Mouse (Mus musculus) limb, embryonic 14.5 days (tissue): ENCODE measurements around the gene 4930447C04Rik. TPM values are rescaled to one million over a fixed set of nuclear protein-coding genes. Genes with fewer than 3 reads are reported as not detected.

Source experiments
- ATAC-seq: fragments of 200-750 bp; cut with Nextera tagmentation; 2 replicates; pipeline ENCODE4 v1.8.0; 2017; ENCODE audit warnings: low read depth, moderate number of reproducible peaks, moderate TSS enrichment; ENCODE audit not compliant: low FRiP score
- DNase-seq: peaks from one replicate; pipeline ENCODE4 v3.0.0-alpha.2; 2015; ENCODE audit warnings: low spot score
- H3K27ac ChIP-seq: fragments of 300-500 bp; sonication (generic); replicated peaks from 2 replicates; pipeline ENCODE4 v1.5.1; 2014; ENCODE audit warnings: low read depth, mild to moderate bottlenecking, low read length, moderate library complexity, mixed read lengths
- H3K27me3 ChIP-seq: fragments of 300-500 bp; sonication (generic); 2 replicates; pipeline ENCODE4 v1.6.1; 2014; ENCODE audit warnings: low read length, mixed read lengths; ENCODE audit not compliant: control insufficient read depth, insufficient read depth
- H3K36me3 ChIP-seq: fragments of 300-500 bp; sonication (generic); 2 replicates; pipeline ENCODE4 v1.6.1; 2014; ENCODE audit warnings: mild to moderate bottlenecking, low read length, moderate library complexity, mixed read lengths; ENCODE audit not compliant: control insufficient read depth, insufficient read depth
- H3K4me1 ChIP-seq: fragments of 300-500 bp; sonication (generic); 2 replicates; pipeline ENCODE4 v1.6.1; 2014; ENCODE audit warnings: antibody characterized with exemption, low read length, mixed read lengths; ENCODE audit not compliant: control insufficient read depth, insufficient read depth
- H3K4me2 ChIP-seq: fragments of 300-500 bp; sonication (generic); replicated peaks from 2 replicates; pipeline ENCODE4 v1.6.1; 2014; ENCODE audit warnings: low read depth, mild to moderate bottlenecking, low read length, moderate library complexity; ENCODE audit not compliant: severe bottlenecking
- H3K4me3 ChIP-seq: fragments of 300-500 bp; sonication (generic); replicated peaks from 2 replicates; pipeline ENCODE4 v1.5.1; 2014; ENCODE audit warnings: low read length
- H3K9ac ChIP-seq: fragments of 300-500 bp; sonication (generic); 2 replicates; pipeline ENCODE4 v1.6.1; 2014; ENCODE audit warnings: mild to moderate bottlenecking, low read depth, low read length, moderate library complexity; ENCODE audit not compliant: severe bottlenecking
- H3K9me3 ChIP-seq: fragments of 300-500 bp; sonication (generic); 2 replicates; pipeline ENCODE4 v1.6.1; 2016; ENCODE audit warnings: low read length; ENCODE audit not compliant: control insufficient read depth
- POLR2A ChIP-seq: fragments of 200-500 bp; IDR thresholded peaks from 2 replicates; pipeline ENCODE4 v1.8.0; 2012; ENCODE audit warnings: inconsistent platforms, mild to moderate bottlenecking, moderate library complexity, borderline replicate concordance; ENCODE audit not compliant: insufficient read depth, insufficient read length; ENCODE audit errors: extremely low read depth
- WGBS: fragments of 180-500 bp; shearing (Covaris S2); extraction: QIAGEN DNeasy Blood & Tissue Kit; methylation state at CpG from one replicate; pipeline ENCODE4 v1.1.7; 2014; 5-methylcytosine and 5-hydroxymethylcytosine counted together
- polyA plus RNA-seq, 2 experiments: library from polyadenylated mRNA; depleted of rRNA in 1 of 2; stranded (reverse) in 1 of 2; unstranded in 1 of 2; fragments of >200 nt; fragmentation: Nextera tagmentation in 1 of 2; extraction: Ambion mirVana in 1 of 2; gene quantifications; 2 replicates each; pipeline versions ENCODE4 v1.2.1 to v1.2.3; 2012 to 2014

4930447C04Rik gene
- polyA plus RNA-seq, 2 experiments = 3.2 to 15.7 TPM

- DNase-seq (no peak), ATAC-seq (no peak)
- H3K9ac ChIP-seq = no peak overlapping the region
- H3K27me3 ChIP-seq = peaks cover 82% of the 10 kb centered on the region
- no peak overlapping the region for H3K4me2 ChIP-seq
- no peak overlapping the region for H3K27ac ChIP-seq
- H3K9me3 ChIP-seq = no peaks in the 10 kb centered on the region
- peak overlapping the region; percentile 27; the same call in 1 of the 2 replicates for H3K4me3 ChIP-seq
- no peaks in the 10 kb centered on the region for H3K36me3 ChIP-seq
- WGBS = 6% methylated on average over 14 of the region's 14 CpGs
- no peak for TF ChIP-seq POLR2A
- peaks cover 6% of the 10 kb centered on the region; the same call in 1 of the 2 replicates for H3K4me1 ChIP-seq
These were observed 1.7 kb downstream of the 4930447C04Rik start for GRCm38 (mm10) chr12:72938600-72939490.

GRCm38 (mm10) chr12:72938176-72938575, 2.4 kb downstream of the 4930447C04Rik start:
- Histone ChIP-seq H3K4me1 (peaks cover 6% of the 10 kb centered on the region; the same call in 1 of the 2 replicates), H3K4me3 (no peak overlapping the region), H3K9ac (no peak overlapping the region), H3K27me3 (peaks cover 75% of the 10 kb centered on the region), H3K36me3 (no peaks in the 10 kb centered on the region), H3K4me2 (no peak overlapping the region), H3K9me3 (no peaks in the 10 kb centered on the region), H3K27ac (no peak overlapping the region)
- DNase-seq (no peak), ATAC-seq (no peak)
- no peak for TF ChIP-seq POLR2A
- 12% methylated on average over 11 of the region's 13 CpGs for WGBS

- H3K36me3 ChIP-seq = no peaks in the 10 kb centered on the region
- H3K27ac ChIP-seq = no peak overlapping the region
- H3K4me3 ChIP-seq = no peak overlapping the region
- ATAC-seq (no peak), DNase-seq (no peak)
- TF ChIP-seq POLR2A = no peak
- peaks cover 69% of the 10 kb centered on the region for H3K27me3 ChIP-seq
- H3K4me2 ChIP-seq = no peak overlapping the region
- peaks cover 6% of the 10 kb centered on the region; the same call in 1 of the 2 replicates for H3K4me1 ChIP-seq
- WGBS = 2% methylated on average over 19 of the region's 19 CpGs
- no peak overlapping the region for H3K9ac ChIP-seq
- H3K9me3 ChIP-seq = no peaks in the 10 kb centered on the region
These were observed 2.9 kb downstream of the 4930447C04Rik start for GRCm38 (mm10) chr12:72937537-72938120.

- Histone ChIP-seq H3K27ac (no peak overlapping the region), H3K36me3 (no peaks in the 10 kb centered on the region), H3K4me1 (peaks cover 6% of the 10 kb centered on the region; the same call in 1 of the 2 replicates), H3K4me3 (no peak overlapping the region), H3K9ac (no peak overlapping the region), H3K27me3 (peaks cover 61% of the 10 kb centered on the region), H3K4me2 (no peak overlapping the region), H3K9me3 (no peaks in the 10 kb centered on the region)
- 35% methylated on average over 8 of the region's 8 CpGs for WGBS
- DNase-seq = no peak
- no peak for ATAC-seq
- TF ChIP-seq POLR2A = no peak
These were observed 3.8 kb downstream of the 4930447C04Rik start for GRCm38 (mm10) chr12:72936751-72937150.

- no peak overlapping the region for H3K27ac ChIP-seq
- 0 out of 2 replicates have a peak, but pooled peaks cover 6% of the 10 kb centered on the region for H3K9me3 ChIP-seq
- no peaks in the 10 kb centered on the region for H3K27me3 ChIP-seq
- H3K4me3 ChIP-seq = peak overlapping the region; percentile 39
- ATAC-seq (no peak), DNase-seq (peak; percentile 34)
- peak overlapping the region; percentile 64 for H3K9ac ChIP-seq
- 19% methylated on average over 41 of the region's 48 CpGs for WGBS
- no peak for TF ChIP-seq POLR2A
- peak overlapping the region; percentile 58 for H3K4me2 ChIP-seq
- H3K4me1 ChIP-seq = no peaks in the 10 kb centered on the region
- H3K36me3 ChIP-seq = no peaks in the 10 kb centered on the region
These were observed 23.2 kb downstream of the 4930447C04Rik start for GRCm38 (mm10) chr12:72917159-72917993.
